Mouse (Mus musculus) left cerebral cortex, adult 8-10 months (tissue): Measurements from ENCODE around the gene Lrrc8a. TPM values are rescaled to one million over a fixed set of nuclear protein-coding genes. Genes with fewer than 3 reads are reported as not detected.

ENCODE experiments used
- DNase-seq, 2 experiments: peaks; one replicate each; pipeline ENCODE4 v3.0.0; 2022; ENCODE audit warnings: low spot score in 2 of 2
- total RNA-seq, 4 experiments: library from RNA; stranded (reverse); gene quantifications; 2 replicates each; pipeline ENCODE4 v1.2.4; 2022

Lrrc8a gene
- total RNA-seq, 4 experiments from 2014 or later, result 59.1 to 67.0 (median 61.5) TPM

DNA sequence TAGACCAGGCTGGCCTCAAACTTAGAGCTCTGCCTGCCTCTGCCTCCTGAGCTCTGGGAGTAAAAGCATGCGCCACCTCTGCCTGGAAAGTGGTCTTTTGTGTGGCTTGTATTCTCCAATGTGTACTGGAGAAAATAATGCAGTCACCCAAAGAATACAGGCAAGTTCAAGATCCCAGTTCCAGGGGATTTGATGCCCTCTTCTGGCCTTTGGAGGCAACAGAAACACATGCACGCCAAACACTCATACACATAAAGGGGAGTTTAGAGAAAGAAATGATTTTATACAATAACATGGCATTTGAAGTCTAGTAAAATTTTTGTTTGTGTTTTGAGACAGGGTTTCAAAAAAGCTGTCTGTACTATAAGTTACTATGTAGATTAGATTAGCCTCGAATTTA, 62.0 kb downstream of the Lrrc8a start:
- DNase-seq, result no peak

- DNase-seq, result no peak
These were observed 62.5 kb downstream of the Lrrc8a start for GRCm38 (mm10) chr2:30299966-30300365.

- no peak for DNase-seq
These were observed 68.6 kb downstream of the Lrrc8a start for GRCm38 (mm10) chr2:30306087-30306486.

- no peak for DNase-seq
These were observed 71.8 kb downstream of the Lrrc8a start for GRCm38 (mm10) chr2:30309351-30309750.

DNA sequence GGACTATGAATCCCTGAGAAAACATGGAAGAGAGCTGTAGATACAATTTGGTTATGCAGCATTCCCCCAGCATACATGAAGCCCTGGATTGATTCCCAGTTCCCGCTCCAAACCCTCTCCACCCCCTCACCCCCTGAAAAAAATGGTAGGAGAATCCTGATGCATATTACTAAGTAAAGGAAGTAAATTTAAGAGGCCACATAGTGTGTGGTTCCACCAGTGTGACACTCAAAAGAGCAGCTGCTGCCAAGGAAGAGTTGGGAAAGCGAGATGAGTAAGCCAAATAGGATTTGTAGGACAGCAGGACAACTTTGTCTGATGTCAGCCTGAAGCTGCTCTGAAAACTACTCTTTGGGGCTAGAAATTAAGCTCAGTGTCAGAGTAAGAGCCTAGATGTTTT, 74.0 kb downstream of the Lrrc8a start:
- no peak for DNase-seq

Other genes starting within 250 kb of the Lrrc8a start
- gene Wdr34, start 188.8 kb upstream of the Lrrc8a start, total RNA-seq, result 10 to 100 TPM; 38.7 to 43.4 (median 42.1) TPM
- 100 to 1,000 TPM; 190 to 221 (median 207) TPM for gene Set, start 180.3 kb upstream of the Lrrc8a start, total RNA-seq
- 1 to 10 TPM; 1.9 to 4.5 (median 2.3) TPM for gene Pkn3, start 160.0 kb upstream of the Lrrc8a start, total RNA-seq
- 10 to 100 TPM in 1 of 4 experiments, 1 to 10 TPM in 3; 6.8 to 10.5 (median 8.9) TPM for gene Zdhhc12, start 144.1 kb upstream of the Lrrc8a start, total RNA-seq
- 100 to 1,000 TPM; 141 to 144 (median 142) TPM for gene Zer1, start 113.1 kb upstream of the Lrrc8a start, total RNA-seq
- gene Tbc1d13, start 104.0 kb upstream of the Lrrc8a start, total RNA-seq, result 10 to 100 TPM; 46.3 to 59.3 (median 49.1) TPM
- 10 to 100 TPM; 18.8 to 23.6 (median 22.9) TPM for gene Endog, start 66.2 kb upstream of the Lrrc8a start, total RNA-seq
- gene Spout1, start 59.3 kb upstream of the Lrrc8a start, total RNA-seq, result 10 to 100 TPM; 30.7 to 36.2 (median 31.6) TPM
- 10 to 100 TPM; 15.3 to 16.8 (median 16.1) TPM for gene Kyat1, start 31.9 kb upstream of the Lrrc8a start, total RNA-seq
- gene Gm28035, start 2.9 kb downstream of the Lrrc8a start, total RNA-seq, result 1 to 10 TPM; 3.8 to 8.8 (median 5.5) TPM
- 10 to 100 TPM; 16.6 to 22.2 (median 19.5) TPM for gene Phyhd1, start 28.5 kb downstream of the Lrrc8a start, total RNA-seq
- gene Gm28038, start 43.3 kb downstream of the Lrrc8a start, total RNA-seq, result not detected
- gene Dolk, start 48.6 kb downstream of the Lrrc8a start, total RNA-seq, result 10 to 100 TPM; 23.3 to 27.7 (median 25.2) TPM
- gene Nup188, start 48.7 kb downstream of the Lrrc8a start, total RNA-seq, result 10 to 100 TPM; 16.7 to 23.0 (median 19.6) TPM
- 100 to 1,000 TPM; 279 to 301 (median 286) TPM for gene Sh3glb2, start 121.6 kb downstream of the Lrrc8a start, total RNA-seq
- 100 to 1,000 TPM; 106 to 121 (median 108) TPM for gene Miga2, start 126.5 kb downstream of the Lrrc8a start, total RNA-seq
- 10 to 100 TPM; 22.2 to 30.1 (median 27.3) TPM for gene Dolpp1, start 154.5 kb downstream of the Lrrc8a start, total RNA-seq
- gene Crat, start 178.1 kb downstream of the Lrrc8a start, total RNA-seq, result 10 to 100 TPM; 52.0 to 65.8 (median 62.6) TPM
- gene Ptpa, start 178.3 kb downstream of the Lrrc8a start, total RNA-seq, result 100 to 1,000 TPM; 174 to 191 (median 186) TPM
- 10 to 100 TPM; 18.3 to 21.6 (median 19.8) TPM for gene Ier5l, start 236.5 kb downstream of the Lrrc8a start, total RNA-seq